Mouse (Mus musculus) lung, postnatal 10 days (tissue): ENCODE measurements at regions not wholly inside any gene's neighbourhood (a gene's known extent, or its start where the extent isn't known, plus 50 kb on each side); places are given as distances from the start of the nearest gene placed in this dataset.

ENCODE experiments used
- DNase-seq: peaks from one replicate; pipeline ENCODE4 v3.0.0; 2021

- peak; percentile 3 for DNase-seq
These were observed 155.5 kb downstream of the Sec61b start for GRCm38 (mm10) chr4:47630006-47630405.

GRCm38 (mm10) chr4:47630427-47630826 lies 156.0 kb downstream of the Sec61b start:
- no peak for DNase-seq

GRCm38 (mm10) chr4:47638876-47639494 lies 164.5 kb downstream of the Sec61b start:
- peak; percentile 24 for DNase-seq

- DNase-seq: no peak
These were observed 170.6 kb downstream of the Sec61b start for GRCm38 (mm10) chr4:47645093-47645492.

- DNase-seq: no peak
These were observed 174.2 kb downstream of the Sec61b start for GRCm38 (mm10) chr4:47648701-47649100.

- no peak for DNase-seq
These were observed 175.5 kb downstream of the Sec61b start for GRCm38 (mm10) chr4:47649951-47650350.

GRCm38 (mm10) chr4:47651521-47651920 lies 177.1 kb downstream of the Sec61b start:
- no peak for DNase-seq

- DNase-seq: no peak
These were observed 178.7 kb downstream of the Sec61b start for GRCm38 (mm10) chr4:47653143-47653542.

- no peak for DNase-seq
These were observed 195.1 kb downstream of the Sec61b start for GRCm38 (mm10) chr4:47669519-47669918.

- DNase-seq: peak; percentile 5
These were observed 196.0 kb downstream of the Sec61b start for GRCm38 (mm10) chr4:47670476-47670875.

- DNase-seq: no peak
These were observed 196.9 kb downstream of the Sec61b start for GRCm38 (mm10) chr4:47671362-47671761.

GRCm38 (mm10) chr4:47681141-47681540 lies 206.7 kb downstream of the Sec61b start:
- no peak for DNase-seq

GRCm38 (mm10) chr4:47691207-47691606 lies 216.7 kb downstream of the Sec61b start:
- DNase-seq: no peak

GRCm38 (mm10) chr4:47692654-47693053 lies 218.2 kb downstream of the Sec61b start:
- no peak for DNase-seq

- no peak for DNase-seq
These were observed 218.8 kb downstream of the Sec61b start for GRCm38 (mm10) chr4:47693221-47693620.

GRCm38 (mm10) chr4:47697071-47697470 lies 222.6 kb downstream of the Sec61b start:
- DNase-seq: no peak

GRCm38 (mm10) chr4:47698514-47698913 lies 224.1 kb downstream of the Sec61b start:
- DNase-seq: no peak

- DNase-seq: no peak
These were observed 224.5 kb downstream of the Sec61b start for GRCm38 (mm10) chr4:47698926-47699325.

GRCm38 (mm10) chr4:47703501-47703900 lies 229.0 kb downstream of the Sec61b start:
- no peak for DNase-seq

- DNase-seq: no peak
These were observed 230.1 kb downstream of the Sec61b start for GRCm38 (mm10) chr4:47704607-47705006.

- DNase-seq: no peak
These were observed 233.5 kb downstream of the Sec61b start for GRCm38 (mm10) chr4:47707966-47708365.

GRCm38 (mm10) chr4:47713387-47713786 lies 238.9 kb downstream of the Sec61b start:
- no peak for DNase-seq

- DNase-seq: no peak
These were observed 250.0 kb downstream of the Sec61b start for GRCm38 (mm10) chr4:47724331-47725004.

GRCm38 (mm10) chr4:47725005-47725340 lies 250.5 kb downstream of the Sec61b start:
- no peak for DNase-seq
